Mouse (Mus musculus): ENCODE measurements around the gene Tcf7. TPM values are rescaled to one million over a fixed set of nuclear protein-coding genes. Genes with fewer than 3 reads are reported as not detected.
"Not testable (repeated sequence)": the region's sequence is repeated elsewhere in the genome, so short reads cannot be mapped to it uniquely, and the experiment has no call there.

Tcf7 gene
- total and polyA plus RNA-seq, 3 experiments = 0.73 to 3.1 (median 0.96) TPM

- Histone ChIP-seq H3K79me2 (replicated peaks; ENCODE audit: control insufficient read depth, insufficient read depth, low read length) (0 out of 2 replicates have a peak, but pooled peaks cover under 1% of the 10 kb centered on the region), H3K9ac (ENCODE audit: low read depth, low read length) (no peak overlapping the region), H3K4me3 (no peak overlapping the region), H3K36me3 (ENCODE audit: control insufficient read depth, insufficient read depth, low read length) (no peaks in the 10 kb centered on the region), H3K27ac (no peak overlapping the region), H3K27me3 (ENCODE audit: control insufficient read depth, insufficient read depth, low read length) (no peaks in the 10 kb centered on the region), H3K4me1 (ENCODE audit: control insufficient read depth, insufficient read depth, low read length) (peaks cover 2% of the 10 kb centered on the region; the same call in 1 of the 2 replicates)
- WGBS = 70% methylated on average over 3 of the region's 3 CpGs
- DNase-seq = no peak
- TF ChIP-seq POLR2A (IDR thresholded peaks at IDR 0.05; ENCODE audit: insufficient read depth, low read depth, low read length) (no peak), CTCF (IDR thresholded peaks at IDR 0.05) (no peak), EP300 (IDR thresholded peaks at IDR 0.05; ENCODE audit: insufficient read depth, low read depth, low read length) (no peak)
- intact Hi-C loops (cut with DNase I) = loop anchor here (10.0 kb wide), 1 partner anchor 118 kb away; no protein-coding TSS in a partner anchor
Observed at GRCm38 (mm10) chr11:52227053-52227452, 55.8 kb downstream of the Tcf7 start.

GRCm38 (mm10) chr11:52225986-52226599, 56.7 kb downstream of the Tcf7 start:
- no peak overlapping the region for H3K9ac ChIP-seq (ENCODE audit: low read depth, low read length)
- no peaks in the 10 kb centered on the region for H3K36me3 ChIP-seq (ENCODE audit: control insufficient read depth, insufficient read depth, low read length)
- no peak for DNase-seq
- peaks cover 2% of the 10 kb centered on the region; the same call in 1 of the 2 replicates for H3K4me1 ChIP-seq (ENCODE audit: control insufficient read depth, insufficient read depth, low read length)
- no peak overlapping the region for H3K27ac ChIP-seq
- 59% methylated on average over 3 of the region's 3 CpGs for WGBS
- H3K4me3 ChIP-seq = no peak overlapping the region
- intact Hi-C loops (cut with DNase I) = loop anchor here (10.0 kb wide), 1 partner anchor 119 kb away; no protein-coding TSS in a partner anchor
- TF ChIP-seq CTCF (IDR thresholded peaks at IDR 0.05) (no peak), EP300 (IDR thresholded peaks at IDR 0.05; ENCODE audit: insufficient read depth, low read depth, low read length) (no peak), POLR2A (IDR thresholded peaks at IDR 0.05; ENCODE audit: insufficient read depth, low read depth, low read length) (no peak)
- H3K27me3 ChIP-seq (ENCODE audit: control insufficient read depth, insufficient read depth, low read length) = no peaks in the 10 kb centered on the region
- H3K79me2 ChIP-seq (replicated peaks; ENCODE audit: control insufficient read depth, insufficient read depth, low read length) = no peaks in the 10 kb centered on the region

DNA sequence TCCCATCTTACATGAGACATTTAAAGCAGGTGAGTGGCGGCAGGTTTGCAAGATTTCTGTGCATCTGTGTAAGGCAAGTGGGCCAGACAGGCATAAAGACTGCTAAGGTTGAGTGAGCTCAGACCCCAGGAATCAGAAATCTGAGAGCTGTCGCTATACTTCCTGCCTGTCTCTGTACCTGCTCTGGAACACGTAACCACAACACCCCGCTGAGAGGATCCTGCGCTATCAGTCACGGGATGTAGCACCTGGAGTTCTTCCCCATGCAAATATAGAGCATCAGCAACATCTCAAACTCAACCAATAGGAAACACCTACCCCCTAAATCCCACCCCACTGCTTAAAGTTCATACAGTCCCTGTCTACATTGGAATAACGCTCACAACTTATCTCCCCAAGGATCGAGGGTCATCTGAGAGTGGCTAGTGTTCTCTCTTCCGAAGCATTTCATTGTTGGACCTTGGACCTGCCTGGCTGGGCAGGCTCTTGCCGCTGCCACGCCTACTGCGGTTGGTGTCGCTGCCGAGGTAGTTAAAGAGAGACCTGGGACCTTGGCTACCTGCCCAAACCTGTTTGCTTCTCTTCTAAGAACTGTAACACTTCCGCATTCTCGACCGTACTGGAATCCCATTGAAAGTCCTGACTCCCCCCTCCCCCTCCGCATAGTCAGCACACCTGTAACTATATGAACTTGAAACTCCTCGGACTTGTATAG, 58.7 kb downstream of the Tcf7 start:
- WGBS = 11% methylated on average over 19 of the region's 19 CpGs
- no peaks in the 10 kb centered on the region for H3K27me3 ChIP-seq (ENCODE audit: control insufficient read depth, insufficient read depth, low read length)
- no peak overlapping the region for H3K27ac ChIP-seq
- no peak overlapping the region for H3K4me3 ChIP-seq
- no peaks in the 10 kb centered on the region for H3K79me2 ChIP-seq (replicated peaks; ENCODE audit: control insufficient read depth, insufficient read depth, low read length)
- H3K4me1 ChIP-seq (ENCODE audit: control insufficient read depth, insufficient read depth, low read length) = no peaks in the 10 kb centered on the region; the same call in 1 of the 2 replicates
- H3K36me3 ChIP-seq (ENCODE audit: control insufficient read depth, insufficient read depth, low read length) = no peaks in the 10 kb centered on the region
- no peak overlapping the region for H3K9ac ChIP-seq (ENCODE audit: low read depth, low read length)
- no peak for TF ChIP-seq EP300 (IDR thresholded peaks at IDR 0.05; ENCODE audit: insufficient read depth, low read depth, low read length)
- TF ChIP-seq CTCF (IDR thresholded peaks at IDR 0.05) = no peak
- intact Hi-C loops (cut with DNase I) = loop anchor here (5.0 to 10.0 kb wide), 3 partner anchors 121 to 407 kb away; no protein-coding TSS in a partner anchor
- DNase-seq = peak in 1 of 2 experiments; percentile 37

GRCm38 (mm10) chr11:52222891-52223290, 59.9 kb downstream of the Tcf7 start:
- Histone ChIP-seq H3K36me3 (ENCODE audit: control insufficient read depth, insufficient read depth, low read length) (no peaks in the 10 kb centered on the region), H3K4me1 (ENCODE audit: control insufficient read depth, insufficient read depth, low read length) (no peaks in the 10 kb centered on the region), H3K9ac (ENCODE audit: low read depth, low read length) (no peak overlapping the region), H3K4me3 (no peak overlapping the region), H3K27me3 (ENCODE audit: control insufficient read depth, insufficient read depth, low read length) (no peaks in the 10 kb centered on the region), H3K79me2 (replicated peaks; ENCODE audit: control insufficient read depth, insufficient read depth, low read length) (no peaks in the 10 kb centered on the region), H3K27ac (no peak overlapping the region)
- 70% methylated on average over 6 of the region's 6 CpGs for WGBS
- no peak for DNase-seq
- TF ChIP-seq CTCF (IDR thresholded peaks at IDR 0.05) (peak; percentile 71), POLR2A (IDR thresholded peaks at IDR 0.05; ENCODE audit: insufficient read depth, low read depth, low read length) (no peak)
- intact Hi-C loops (cut with DNase I) = loop anchor here (5.0 to 10.0 kb wide), 3 partner anchors 122 to 406 kb away; no protein-coding TSS in a partner anchor

DNA sequence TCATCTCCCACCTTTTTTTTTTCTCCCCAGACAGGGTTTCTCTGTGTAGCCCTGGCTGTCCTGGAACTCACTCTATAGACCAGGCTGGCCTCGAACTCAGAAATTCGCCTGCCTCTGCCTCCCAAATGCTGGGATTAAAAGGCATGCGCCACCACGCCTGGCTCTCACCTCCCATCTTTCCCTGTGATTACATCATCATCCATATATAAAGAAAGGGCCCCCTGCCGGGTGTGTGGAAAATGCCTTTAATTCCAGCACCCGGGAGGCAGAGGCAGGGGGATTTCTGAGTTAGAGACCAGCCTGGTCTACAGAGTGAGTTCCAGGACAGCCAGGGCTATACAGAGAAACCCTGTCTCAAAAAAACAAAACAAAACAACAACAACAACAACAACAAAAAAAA, 60.9 kb downstream of the Tcf7 start:
- H3K27ac ChIP-seq; H3K27me3 ChIP-seq (ENCODE audit: control insufficient read depth, insufficient read depth, low read length); H3K36me3 ChIP-seq (ENCODE audit: control insufficient read depth, insufficient read depth, low read length); H3K4me3 ChIP-seq; DNase-seq; H3K9ac ChIP-seq (ENCODE audit: low read depth, low read length); H3K4me1 ChIP-seq (ENCODE audit: control insufficient read depth, insufficient read depth, low read length); H3K79me2 ChIP-seq (replicated peaks; ENCODE audit: control insufficient read depth, insufficient read depth, low read length): not testable (repeated sequence)
- WGBS = 77% methylated on average over 6 of the region's 6 CpGs
- intact Hi-C loops (cut with DNase I) = loop anchor here (5.0 to 10.0 kb wide), 3 partner anchors 123 to 405 kb away; no protein-coding TSS in a partner anchor

DNA sequence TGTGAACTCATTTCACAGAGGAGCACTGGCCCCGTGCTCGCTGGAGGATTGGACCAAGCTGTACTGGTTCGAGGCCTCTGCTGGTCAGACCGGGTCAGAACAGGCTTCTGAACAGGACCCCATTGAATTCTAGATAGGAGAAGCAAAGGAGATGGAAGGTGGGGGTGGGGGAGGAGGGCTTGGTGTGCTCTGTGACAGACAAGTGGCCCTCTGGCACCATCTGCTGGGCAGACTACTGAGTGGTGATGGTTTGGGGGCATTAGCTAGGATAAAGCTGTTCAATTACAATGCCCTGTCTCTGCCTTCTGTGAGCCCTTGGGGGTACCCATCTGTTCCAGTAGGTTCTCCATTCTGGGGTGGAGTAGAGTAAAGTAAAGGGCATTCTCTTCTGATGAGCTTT, 62.5 kb downstream of the Tcf7 start:
- H3K27ac ChIP-seq = no peak overlapping the region
- no peaks in the 10 kb centered on the region for H3K4me1 ChIP-seq (ENCODE audit: control insufficient read depth, insufficient read depth, low read length)
- H3K9ac ChIP-seq (ENCODE audit: low read depth, low read length) = no peak overlapping the region
- intact Hi-C loops (cut with DNase I) = loop anchor here (5.0 to 10.0 kb wide), 3 partner anchors 125 to 403 kb away; no protein-coding TSS in a partner anchor
- H3K36me3 ChIP-seq (ENCODE audit: control insufficient read depth, insufficient read depth, low read length) = no peaks in the 10 kb centered on the region
- no peaks in the 10 kb centered on the region for H3K79me2 ChIP-seq (replicated peaks; ENCODE audit: control insufficient read depth, insufficient read depth, low read length)
- peak; percentile 83 for TF ChIP-seq CTCF (IDR thresholded peaks at IDR 0.05)
- 0 out of 2 replicates have a peak, but pooled peaks have one; percentile 19 for TF ChIP-seq EP300 (IDR thresholded peaks at IDR 0.05; ENCODE audit: insufficient read depth, low read depth, low read length)
- no peak for TF ChIP-seq POLR2A (IDR thresholded peaks at IDR 0.05; ENCODE audit: insufficient read depth, low read depth, low read length)
- H3K4me3 ChIP-seq = no peak overlapping the region
- 9% methylated on average over 4 of the region's 4 CpGs for WGBS
- peak; percentile 49 to 65 for DNase-seq
- no peaks in the 10 kb centered on the region for H3K27me3 ChIP-seq (ENCODE audit: control insufficient read depth, insufficient read depth, low read length)

Measured in heart, adult 2 months (tissue).